Mouse (Mus musculus): Measurements from ENCODE around the gene Prr7. TPM values are rescaled to one million over a fixed set of nuclear protein-coding genes. Genes with fewer than 3 reads are reported as not detected.

Prr7 gene
- total and polyA plus RNA-seq, 2 experiments from 2014 or later, result 0.08 to 3.6 TPM

DNA sequence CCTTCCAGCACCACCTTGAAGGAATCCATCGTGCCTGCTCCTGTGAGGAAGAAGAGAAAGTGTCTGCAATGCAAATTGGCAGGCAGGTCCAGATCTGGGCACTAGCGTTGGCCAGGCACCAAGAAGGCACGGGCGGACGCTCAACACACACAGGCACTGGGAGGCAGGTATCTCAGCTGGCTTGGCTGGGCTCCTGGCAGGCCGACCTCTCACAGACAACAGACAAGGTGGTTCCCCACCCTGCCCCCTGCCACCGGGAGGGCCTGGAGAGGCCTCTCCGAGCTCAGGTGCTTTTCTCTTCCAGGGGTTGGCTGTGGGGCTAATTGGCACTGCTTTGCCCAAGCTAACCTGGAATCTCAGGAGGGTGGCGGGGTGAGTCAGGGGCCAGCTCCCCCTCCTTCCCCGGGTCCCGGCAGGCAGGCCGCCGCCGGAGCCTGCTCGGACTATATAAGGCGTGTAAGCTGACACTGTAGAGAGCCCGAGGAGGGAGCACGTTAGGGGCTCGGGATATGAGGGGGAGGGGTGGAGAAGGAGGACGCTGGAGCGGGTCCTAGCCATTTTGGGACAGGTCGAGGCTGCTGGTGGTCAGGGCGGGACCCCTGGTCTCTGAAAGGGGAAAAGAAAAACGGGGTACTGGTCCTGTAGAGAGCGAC lies 48.4 kb downstream of the Prr7 start:
- Histone ChIP-seq H3K4me3 (ENCODE audit: low read depth, low read length) (peak overlapping the region; percentile 88), H3K4me1 (ENCODE audit: control insufficient read depth, insufficient read depth) (peaks cover 27% of the 10 kb centered on the region), H3K9me3 (replicated peaks; ENCODE audit: control insufficient read depth, low read length) (no peaks in the 10 kb centered on the region), H3K4me2 (ENCODE audit: low read depth, low read length) (peak overlapping the region; percentile 84), H3K36me3 (replicated peaks; ENCODE audit: control insufficient read depth, insufficient read depth, low read length) (peaks cover 30% of the 10 kb centered on the region), H3K27me3 (ENCODE audit: control insufficient read depth, insufficient read depth, low read length) (peaks cover 38% of the 10 kb centered on the region), H3K27ac (ENCODE audit: low read depth) (peak overlapping the region; percentile 94), H3K9ac (replicated peaks; ENCODE audit: low read depth, low read length) (peak overlapping the region; percentile 89)
- peak; percentile 73 for DNase-seq (ENCODE audit: low spot score)
- WGBS, result 1% methylated on average over 25 of the region's 25 CpGs
- ATAC-seq (ENCODE audit: insufficient read depth, low read depth), result peak; percentile 60
- TF ChIP-seq EP300 (IDR thresholded peaks at IDR 0.05; ENCODE audit: low read depth) (no peak), CTCF (IDR thresholded peaks at IDR 0.05; ENCODE audit: low read depth) (no peak)

DNA sequence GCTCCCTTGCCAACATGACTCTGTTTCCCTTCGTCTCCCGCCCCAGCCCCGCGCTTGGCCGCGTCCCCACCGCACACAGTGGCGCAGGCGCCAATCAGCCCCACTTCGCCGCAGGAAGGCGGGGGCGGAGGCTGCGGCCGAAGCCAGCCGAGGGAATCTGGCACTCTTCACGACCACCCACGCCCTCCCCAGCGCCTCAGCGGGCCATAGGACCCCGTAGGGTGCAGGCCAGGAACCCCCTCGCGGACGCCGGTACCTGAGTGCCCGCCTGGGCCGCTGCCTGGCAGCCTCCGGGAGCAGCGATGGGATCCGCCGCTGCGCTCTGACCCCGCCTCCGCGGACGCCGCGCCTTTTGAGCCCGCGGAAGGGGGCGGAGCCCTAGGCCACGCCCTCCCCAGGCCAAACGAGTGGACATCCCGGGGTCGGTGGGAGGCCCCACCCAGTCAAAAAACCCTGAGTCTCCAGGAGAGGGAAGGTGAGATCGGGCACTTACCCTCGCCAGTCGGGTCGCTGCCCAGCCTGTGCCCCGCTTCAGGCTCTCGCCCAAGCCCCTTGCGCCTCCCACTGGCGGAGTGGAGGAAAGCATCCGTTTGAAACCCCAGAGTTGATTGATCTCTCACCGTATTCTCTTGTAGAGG lies 49.2 kb downstream of the Prr7 start, which contains the start of gene Pdlim7:
Gene Pdlim7, minus strand, starts transcription at position 566 of the 638 bp plus-strand sequence.
- ATAC-seq (ENCODE audit: insufficient read depth, low read depth) (peak; percentile 56), DNase-seq (ENCODE audit: low spot score) (peak; percentile 76)
- WGBS, result 0% methylated on average over 49 of the region's 55 CpGs
- Histone ChIP-seq H3K4me2 (ENCODE audit: low read depth, low read length) (peak within 1 kb of the TSS; percentile 84), H3K4me3 (ENCODE audit: low read depth, low read length) (peak within 1 kb of the TSS; percentile 88), H3K9me3 (replicated peaks; ENCODE audit: control insufficient read depth, low read length) (no peaks in the 10 kb centered on the region), H3K27me3 (ENCODE audit: control insufficient read depth, insufficient read depth, low read length) (peaks cover 37% of the 10 kb centered on the region), H3K36me3 (replicated peaks; ENCODE audit: control insufficient read depth, insufficient read depth, low read length) (peaks cover 22% of the 10 kb centered on the region), H3K4me1 (ENCODE audit: control insufficient read depth, insufficient read depth) (peaks cover 27% of the 10 kb centered on the region), H3K27ac (ENCODE audit: low read depth) (peak within 1 kb of the TSS; percentile 94), H3K9ac (replicated peaks; ENCODE audit: low read depth, low read length) (peak within 1 kb of the TSS; percentile 89)
- TF ChIP-seq EP300 (IDR thresholded peaks at IDR 0.05; ENCODE audit: low read depth) (no peak), CTCF (IDR thresholded peaks at IDR 0.05; ENCODE audit: low read depth) (peak; percentile 79)

DNA sequence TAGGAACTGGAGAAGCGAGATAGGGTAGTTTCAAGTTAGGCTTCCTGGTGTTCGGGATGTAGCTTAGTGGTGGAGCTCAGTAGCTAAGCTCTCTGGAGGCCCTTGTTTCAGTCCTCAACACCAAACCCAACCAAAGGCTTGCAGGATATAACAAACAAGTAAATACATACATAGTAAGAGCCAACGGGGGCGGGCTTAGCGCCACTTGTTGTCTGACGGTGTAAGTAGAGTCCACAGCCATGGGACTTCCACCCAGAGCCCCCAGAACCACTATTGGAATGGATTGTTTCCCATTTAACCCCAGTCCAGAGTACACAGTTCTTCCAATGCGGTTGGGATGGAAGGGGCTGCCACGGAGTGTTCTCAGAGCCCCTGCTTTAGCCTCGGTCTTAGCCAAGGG lies 49.8 kb downstream of the Prr7 start:
- Histone ChIP-seq H3K9ac (replicated peaks; ENCODE audit: low read depth, low read length) (no peak overlapping the region), H3K4me3 (ENCODE audit: low read depth, low read length) (peak overlapping the region; percentile 88), H3K27ac (ENCODE audit: low read depth) (no peak overlapping the region), H3K27me3 (ENCODE audit: control insufficient read depth, insufficient read depth, low read length) (peaks cover 35% of the 10 kb centered on the region), H3K36me3 (replicated peaks; ENCODE audit: control insufficient read depth, insufficient read depth, low read length) (peaks cover 16% of the 10 kb centered on the region), H3K4me2 (ENCODE audit: low read depth, low read length) (peak overlapping the region; percentile 84), H3K4me1 (ENCODE audit: control insufficient read depth, insufficient read depth) (peaks cover 27% of the 10 kb centered on the region), H3K9me3 (replicated peaks; ENCODE audit: control insufficient read depth, low read length) (no peaks in the 10 kb centered on the region)
- ATAC-seq (ENCODE audit: insufficient read depth, low read depth) (no peak), DNase-seq (ENCODE audit: low spot score) (no peak)
- TF ChIP-seq CTCF (IDR thresholded peaks at IDR 0.05; ENCODE audit: low read depth) (no peak), EP300 (IDR thresholded peaks at IDR 0.05; ENCODE audit: low read depth) (no peak)
- WGBS, result 33% methylated on average over 9 of the region's 9 CpGs

DNA sequence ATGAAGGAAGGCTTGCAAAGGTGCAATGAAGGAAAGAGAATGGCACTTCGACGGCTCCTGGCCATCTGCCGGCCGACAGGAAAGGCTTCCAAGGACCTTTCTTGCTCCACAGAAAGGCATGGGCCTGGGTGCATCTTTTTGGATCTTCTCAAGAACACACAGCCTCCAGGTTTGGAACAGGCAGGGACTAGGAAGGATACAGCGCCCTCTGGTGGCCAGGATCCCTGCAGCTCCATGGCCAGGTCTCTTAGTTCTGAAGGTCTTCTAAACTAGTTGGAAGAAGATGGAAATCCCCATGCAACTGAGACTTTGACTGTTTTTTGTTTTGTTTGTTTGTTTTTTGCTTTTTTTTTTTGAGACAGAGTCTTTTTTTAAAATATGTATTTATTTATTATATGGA lies 52.9 kb downstream of the Prr7 start:
- Histone ChIP-seq H3K9ac (replicated peaks; ENCODE audit: low read depth, low read length) (no peak overlapping the region), H3K27ac (ENCODE audit: low read depth) (no peak overlapping the region), H3K36me3 (replicated peaks; ENCODE audit: control insufficient read depth, insufficient read depth, low read length) (no peaks in the 10 kb centered on the region), H3K4me3 (ENCODE audit: low read depth, low read length) (no peak overlapping the region), H3K4me1 (ENCODE audit: control insufficient read depth, insufficient read depth) (peaks cover 4% of the 10 kb centered on the region), H3K27me3 (ENCODE audit: control insufficient read depth, insufficient read depth, low read length) (peaks cover 34% of the 10 kb centered on the region), H3K9me3 (replicated peaks; ENCODE audit: control insufficient read depth, low read length) (no peaks in the 10 kb centered on the region), H3K4me2 (ENCODE audit: low read depth, low read length) (no peak overlapping the region)
- TF ChIP-seq EP300 (IDR thresholded peaks at IDR 0.05; ENCODE audit: low read depth), result no peak
- peak; percentile 92 for TF ChIP-seq CTCF (IDR thresholded peaks at IDR 0.05; ENCODE audit: low read depth)
- WGBS, result 4% methylated on average over 5 of the region's 5 CpGs
- ATAC-seq (ENCODE audit: insufficient read depth, low read depth), result no peak
- DNase-seq (ENCODE audit: low spot score), result peak; percentile 55

DNA sequence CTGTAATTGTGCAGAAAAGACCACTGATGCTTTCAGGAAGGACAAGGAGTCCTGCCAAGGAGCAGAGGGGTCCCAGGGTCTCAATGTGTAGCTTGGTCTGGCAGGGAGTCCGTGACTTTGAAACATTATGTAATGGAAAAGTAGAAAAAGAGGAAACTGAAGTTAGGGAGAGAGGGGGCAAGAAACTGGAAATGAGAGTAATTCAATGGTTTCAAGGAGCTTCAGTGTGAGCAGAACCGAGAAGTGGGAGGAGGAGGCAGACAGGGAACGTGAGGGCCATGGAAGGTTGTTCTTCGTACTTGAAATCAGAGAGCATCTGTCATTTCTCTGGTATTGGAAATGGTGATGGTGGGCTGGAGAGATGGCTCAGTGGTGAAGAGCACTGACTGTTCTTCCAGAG lies 55.5 kb downstream of the Prr7 start:
- Histone ChIP-seq H3K9me3 (replicated peaks; ENCODE audit: control insufficient read depth, low read length) (no peaks in the 10 kb centered on the region), H3K4me3 (ENCODE audit: low read depth, low read length) (no peak overlapping the region), H3K27ac (ENCODE audit: low read depth) (no peak overlapping the region), H3K4me2 (ENCODE audit: low read depth, low read length) (no peak overlapping the region), H3K9ac (replicated peaks; ENCODE audit: low read depth, low read length) (no peak overlapping the region), H3K36me3 (replicated peaks; ENCODE audit: control insufficient read depth, insufficient read depth, low read length) (no peaks in the 10 kb centered on the region), H3K27me3 (ENCODE audit: control insufficient read depth, insufficient read depth, low read length) (peaks cover 24% of the 10 kb centered on the region), H3K4me1 (ENCODE audit: control insufficient read depth, insufficient read depth) (no peaks in the 10 kb centered on the region)
- ATAC-seq (ENCODE audit: insufficient read depth, low read depth) (no peak), DNase-seq (ENCODE audit: low spot score) (no peak)
- TF ChIP-seq CTCF (IDR thresholded peaks at IDR 0.05; ENCODE audit: low read depth), result no peak
- no peak for TF ChIP-seq EP300 (IDR thresholded peaks at IDR 0.05; ENCODE audit: low read depth)
- whole genome bisulfite sequencing, result 48% methylated on average over 4 of the region's 4 CpGs

Measured in heart, postnatal 0 days (tissue).